Mouse (Mus musculus) testis, adult 2 months (tissue): ENCODE measurements around the gene Atxn1. TPM values are rescaled to one million over a fixed set of nuclear protein-coding genes. Genes with fewer than 3 reads are reported as not detected.

ENCODE experiments used
- H3K27ac ChIP-seq: fragments of 200-500 bp; 2 replicates; pipeline ENCODE4 v1.5.1; 2012; ENCODE audit warnings: low read depth, low read length; ENCODE audit not compliant: control insufficient read depth, insufficient read depth
- H3K27me3 ChIP-seq: fragments of 200-500 bp; 2 replicates; pipeline ENCODE4 v1.6.1; 2012; ENCODE audit warnings: mild to moderate bottlenecking, low read length, moderate library complexity; ENCODE audit not compliant: control insufficient read depth, insufficient read depth
- H3K36me3 ChIP-seq: fragments of 200-500 bp; 2 replicates; pipeline ENCODE4 v1.6.1; 2012; ENCODE audit warnings: mild to moderate bottlenecking, low read length; ENCODE audit not compliant: control insufficient read depth, insufficient read depth
- H3K4me1 ChIP-seq: fragments of 200-500 bp; 2 replicates; pipeline ENCODE4 v1.6.1; 2012; ENCODE audit warnings: low read length; ENCODE audit not compliant: control insufficient read depth, insufficient read depth
- H3K4me3 ChIP-seq: fragments of 200-500 bp; 2 replicates; pipeline ENCODE4 v1.5.1; 2012; ENCODE audit warnings: low read depth, mild to moderate bottlenecking, low read length, moderate library complexity, mixed read lengths; ENCODE audit not compliant: control insufficient read depth
- CTCF ChIP-seq: fragments of 200-500 bp; IDR thresholded peaks from 2 replicates; pipeline ENCODE4 v1.5.1; 2012; ENCODE audit warnings: low read depth, mild to moderate bottlenecking, inconsistent platforms, low read length, moderate library complexity; ENCODE audit not compliant: control insufficient read depth, insufficient read depth, insufficient replicate concordance
- POLR2A ChIP-seq: fragments of 200-500 bp; IDR thresholded peaks from 2 replicates; pipeline ENCODE4 v1.6.1; 2012; ENCODE audit warnings: low read depth, mild to moderate bottlenecking, inconsistent platforms, low read length, moderate library complexity; ENCODE audit not compliant: control insufficient read depth
- polyA plus RNA-seq: library from polyadenylated mRNA; depleted of rRNA; stranded (reverse); fragments of >200 nt; gene quantifications from 2 replicates; pipeline ENCODE4 v1.2.3, GENCODE M21; 2012

The Atxn1 gene
- polyA plus RNA-seq, 1 experiment, result 3.2 TPM

DNA sequence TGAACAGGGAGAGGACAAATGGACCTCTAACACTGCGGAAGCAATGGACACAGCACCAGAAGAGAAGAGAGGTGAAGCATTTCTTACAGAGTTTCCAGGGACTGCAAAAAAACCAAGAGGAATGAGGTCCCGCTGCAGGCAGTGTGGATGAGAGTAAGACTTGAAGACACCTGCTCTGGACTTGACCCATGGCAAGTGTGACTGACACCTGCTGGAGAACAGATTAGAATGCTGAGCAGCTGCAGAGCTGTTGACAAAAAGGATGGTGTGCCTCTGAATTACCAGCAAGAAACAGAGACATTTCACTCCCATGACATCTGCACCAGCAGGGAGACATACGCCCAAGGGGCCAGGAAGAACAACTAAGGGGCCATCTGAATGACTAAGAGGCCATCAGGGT lies 196.6 kb downstream of the Atxn1 start:
- TF ChIP-seq CTCF (no peak), POLR2A (no peak)
- H3K27me3 ChIP-seq, result no peaks in the 10 kb centered on the region
- H3K27ac ChIP-seq, result no peak overlapping the region
- H3K36me3 ChIP-seq, result no peaks in the 10 kb centered on the region
- H3K4me1 ChIP-seq, result peaks cover 3% of the 10 kb centered on the region; the same call in 1 of the 2 replicates
- H3K4me3 ChIP-seq, result no peak overlapping the region

DNA sequence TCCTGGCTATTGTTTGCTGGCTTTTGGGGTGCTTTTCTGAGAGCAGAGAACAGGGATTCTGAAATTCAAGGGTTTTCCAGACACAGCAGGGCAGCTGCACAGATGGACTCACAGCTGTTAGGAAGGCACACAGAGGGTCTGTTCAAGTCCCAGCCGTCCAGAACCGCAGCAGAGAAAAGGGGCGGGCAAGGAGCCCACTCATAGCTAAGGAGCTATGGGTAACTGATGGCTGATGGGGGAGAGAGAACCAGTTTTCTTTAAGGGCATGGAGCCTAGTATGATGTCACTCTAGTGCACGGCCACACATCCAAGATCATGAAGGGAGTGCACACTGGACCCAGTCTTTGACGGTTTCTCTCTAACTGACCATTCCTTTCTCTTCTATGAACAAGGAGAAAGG lies 200.5 kb downstream of the Atxn1 start:
- H3K4me1 ChIP-seq, result peaks cover under 1% of the 10 kb centered on the region; the same call in 1 of the 2 replicates
- H3K27ac ChIP-seq, result no peak overlapping the region
- H3K27me3 ChIP-seq, result no peaks in the 10 kb centered on the region
- TF ChIP-seq CTCF (no peak), POLR2A (no peak)
- no peak overlapping the region for H3K4me3 ChIP-seq
- no peaks in the 10 kb centered on the region for H3K36me3 ChIP-seq

DNA sequence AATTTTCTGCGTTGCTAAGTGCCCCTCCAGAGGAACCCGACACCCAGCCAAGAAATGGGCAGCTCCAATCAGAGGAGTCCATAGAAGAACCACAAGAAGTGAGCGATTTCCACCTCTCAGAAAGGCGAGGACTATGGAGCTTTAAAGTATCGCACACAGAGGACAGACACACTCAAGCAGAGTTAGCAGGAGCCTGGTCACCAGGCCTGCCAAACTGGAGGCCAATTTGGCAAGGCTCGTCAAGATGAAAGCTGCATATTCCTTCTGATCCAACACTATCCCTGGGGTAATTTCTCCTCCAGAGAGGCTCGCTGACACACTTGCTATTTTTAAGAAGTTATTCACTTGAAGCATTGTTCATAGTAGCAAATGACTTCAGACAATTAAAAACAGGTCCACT lies 202.5 kb downstream of the Atxn1 start:
- no peaks in the 10 kb centered on the region for H3K36me3 ChIP-seq
- TF ChIP-seq POLR2A (no peak), CTCF (no peak)
- no peak overlapping the region for H3K4me3 ChIP-seq
- H3K27me3 ChIP-seq, result no peaks in the 10 kb centered on the region
- no peak overlapping the region for H3K27ac ChIP-seq
- H3K4me1 ChIP-seq, result no peaks in the 10 kb centered on the region

DNA sequence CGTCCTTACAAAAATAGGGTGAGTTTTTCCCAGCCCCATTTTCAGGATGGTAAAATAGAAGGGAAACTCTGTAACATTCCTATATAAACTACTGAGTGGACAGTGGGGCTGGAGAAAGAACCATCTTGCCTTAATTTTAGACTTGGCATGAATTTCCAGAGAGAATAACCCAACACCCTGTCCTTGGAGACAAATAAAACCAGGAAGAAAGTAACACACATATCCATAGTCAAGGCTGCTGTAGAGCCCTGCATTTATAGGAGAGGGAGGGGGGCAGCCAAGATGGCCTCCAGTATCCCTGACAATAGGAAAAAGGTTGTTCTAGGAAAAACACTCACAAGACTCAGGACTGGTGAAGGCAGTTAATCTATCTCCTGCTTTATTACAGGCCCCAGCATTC lies 210.3 kb downstream of the Atxn1 start:
- Histone ChIP-seq H3K4me1 (no peaks in the 10 kb centered on the region), H3K4me3 (no peak overlapping the region), H3K27ac (no peak overlapping the region), H3K27me3 (no peaks in the 10 kb centered on the region), H3K36me3 (no peaks in the 10 kb centered on the region)
- TF ChIP-seq CTCF (no peak), POLR2A (no peak)

- TF ChIP-seq POLR2A (no peak), CTCF (no peak)
- Histone ChIP-seq H3K36me3 (no peaks in the 10 kb centered on the region), H3K4me1 (no peaks in the 10 kb centered on the region), H3K4me3 (no peak overlapping the region), H3K27ac (no peak overlapping the region), H3K27me3 (no peaks in the 10 kb centered on the region)
These were observed 212.3 kb downstream of the Atxn1 start for GRCm38 (mm10) chr13:45752498-45752897.

DNA sequence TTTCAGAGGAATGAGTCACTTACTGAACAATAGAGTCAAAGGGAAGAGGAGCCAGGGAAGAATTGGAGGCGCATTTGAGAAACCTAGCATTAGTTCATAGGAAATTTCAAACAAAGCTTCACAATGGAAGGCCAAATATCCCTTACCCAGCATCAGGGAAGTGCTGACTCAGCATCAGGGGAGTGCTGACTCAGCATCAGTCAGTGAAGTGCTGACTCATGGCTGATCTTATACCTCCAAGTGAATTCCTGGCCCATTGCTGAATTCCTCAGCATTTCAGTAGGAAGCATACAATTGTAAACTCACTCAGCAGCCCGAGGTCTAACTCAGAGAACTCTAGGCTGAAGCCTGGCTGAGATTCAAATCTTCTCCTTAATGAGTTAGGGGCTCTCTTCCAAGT lies 213.6 kb downstream of the Atxn1 start:
- Histone ChIP-seq H3K4me3 (no peak overlapping the region), H3K27ac (no peak overlapping the region), H3K27me3 (no peaks in the 10 kb centered on the region), H3K4me1 (no peaks in the 10 kb centered on the region), H3K36me3 (no peaks in the 10 kb centered on the region)
- TF ChIP-seq POLR2A (no peak), CTCF (no peak)

DNA sequence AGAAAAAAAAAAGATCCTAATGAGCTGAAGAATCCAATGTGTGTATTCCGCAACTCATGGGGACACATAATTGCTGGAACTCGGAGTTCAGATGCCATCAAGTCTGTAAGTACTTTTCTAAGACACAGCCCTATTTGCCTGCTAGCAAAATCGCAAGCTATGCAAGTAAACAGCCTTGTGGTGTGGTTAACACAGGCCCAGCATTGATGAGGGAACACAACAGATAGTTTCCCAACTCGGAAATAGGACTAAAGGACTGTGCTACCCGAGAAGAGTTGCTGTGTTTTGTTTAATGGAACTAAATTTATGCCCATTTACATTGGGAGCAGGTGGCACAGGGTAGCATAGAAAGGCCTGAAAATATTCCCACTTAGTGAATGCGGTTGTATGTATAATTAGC lies 214.2 kb downstream of the Atxn1 start:
- Histone ChIP-seq H3K4me1 (no peaks in the 10 kb centered on the region), H3K27me3 (no peaks in the 10 kb centered on the region), H3K36me3 (no peaks in the 10 kb centered on the region), H3K27ac (no peak overlapping the region), H3K4me3 (no peak overlapping the region)
- TF ChIP-seq POLR2A (no peak), CTCF (no peak)

DNA sequence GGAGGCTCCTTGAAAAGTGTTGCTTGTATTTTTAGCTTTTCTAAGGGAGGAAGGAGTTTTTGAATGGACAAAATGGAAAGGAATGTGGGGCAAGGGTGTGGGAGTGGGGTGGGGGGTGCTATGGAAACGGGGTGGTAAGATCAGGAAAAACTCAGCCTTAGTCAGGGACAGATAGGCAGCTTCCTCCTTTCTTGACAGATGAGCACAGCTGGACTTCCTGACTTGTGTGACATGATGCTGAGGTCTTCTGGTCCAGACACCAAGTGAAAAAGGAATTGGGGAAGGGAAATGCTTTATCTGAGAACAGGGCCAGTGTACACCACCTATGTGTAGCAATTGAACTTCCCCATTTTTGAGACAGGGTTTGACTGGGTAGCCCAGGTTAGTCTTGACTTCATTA lies 214.9 kb downstream of the Atxn1 start:
- H3K27ac ChIP-seq, result no peak overlapping the region
- no peak for TF ChIP-seq POLR2A
- TF ChIP-seq CTCF, result no peak
- H3K4me3 ChIP-seq, result no peak overlapping the region
- H3K36me3 ChIP-seq, result no peaks in the 10 kb centered on the region
- H3K27me3 ChIP-seq, result no peaks in the 10 kb centered on the region
- H3K4me1 ChIP-seq, result no peaks in the 10 kb centered on the region
